Mouse (Mus musculus) heart, postnatal 14 days (tissue): Measurements from ENCODE around the gene Plcb4. TPM values are rescaled to one million over a fixed set of nuclear protein-coding genes. Genes with fewer than 3 reads are reported as not detected.

Experiments
- DNase-seq, 2 experiments: peaks; one replicate each; pipeline ENCODE4 v3.0.0; 2021 to 2022
- intact Hi-C: fragments of 180-260 bp; cut with DNase I; formaldehyde crosslinking; loops from one replicate; pipeline ENCODE4 v1.15.1; 2025
- long read RNA-seq, 2 experiments: library from polyadenylated mRNA; stranded (forward); transcript quantifications; one replicate each; pipeline ENCODE4 v2.0.0; 2021
- total RNA-seq, 2 experiments: library from RNA; stranded (reverse); gene quantifications; 2 replicates each; pipeline ENCODE4 v1.2.3; 2021

Plcb4 gene
- 10 to 100 TPM; 82.1 to 93.1 TPM for total RNA-seq
- long read RNA-seq, experiment 1, partial matches to known transcripts: 0 of 12 reads
- long read RNA-seq, experiment 1, other reads (novel, unspliced or antisense): 12 of 12 reads
- long read RNA-seq, experiment 2, partial matches to known transcripts: 4 of 9 reads
- long read RNA-seq, experiment 2, other reads (novel, unspliced or antisense): 5 of 9 reads

- DNase-seq: peak; percentile 87 to 88
- intact Hi-C loops: loop anchor here (2.0 to 5.0 kb wide), 4 partner anchors 34 to 269 kb away; no protein-coding TSS in a partner anchor
These were observed at the start of gene Plcb4 for GRCm38 (mm10) chr2:135658486-135659390. Gene Plcb4 (plus strand): TSS chr2:135659011.

DNA sequence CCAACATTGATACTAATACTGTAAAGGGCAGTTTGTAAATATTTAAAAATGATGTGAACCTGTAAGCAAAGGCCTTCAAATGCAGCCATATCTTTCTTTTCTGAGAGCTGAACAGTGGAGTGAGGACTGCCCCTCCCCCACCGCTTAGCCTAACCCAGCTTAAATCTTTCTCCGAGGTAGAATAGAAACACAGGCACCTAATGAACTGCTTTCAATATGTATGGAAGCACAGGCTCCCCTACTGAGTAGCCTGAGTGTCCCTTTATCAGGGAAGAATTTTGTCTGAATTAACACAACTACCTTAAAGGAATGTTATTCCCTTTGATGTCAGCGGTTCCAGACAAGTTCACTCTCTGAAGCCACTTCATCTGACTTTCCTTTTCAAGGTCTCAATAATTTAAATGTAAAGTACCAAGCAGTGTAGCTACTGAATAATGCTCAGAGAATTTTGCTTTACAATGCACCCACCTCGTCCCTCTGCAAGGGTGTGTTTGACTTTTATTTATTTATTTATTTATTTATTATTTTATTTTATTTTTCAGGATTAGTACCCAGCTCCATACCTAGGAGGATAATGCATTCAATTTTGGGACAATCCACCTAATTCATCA is 44.1 kb upstream of the Plcb4 start:
- intact Hi-C loops: no loop called here
- no peak for DNase-seq

DNA sequence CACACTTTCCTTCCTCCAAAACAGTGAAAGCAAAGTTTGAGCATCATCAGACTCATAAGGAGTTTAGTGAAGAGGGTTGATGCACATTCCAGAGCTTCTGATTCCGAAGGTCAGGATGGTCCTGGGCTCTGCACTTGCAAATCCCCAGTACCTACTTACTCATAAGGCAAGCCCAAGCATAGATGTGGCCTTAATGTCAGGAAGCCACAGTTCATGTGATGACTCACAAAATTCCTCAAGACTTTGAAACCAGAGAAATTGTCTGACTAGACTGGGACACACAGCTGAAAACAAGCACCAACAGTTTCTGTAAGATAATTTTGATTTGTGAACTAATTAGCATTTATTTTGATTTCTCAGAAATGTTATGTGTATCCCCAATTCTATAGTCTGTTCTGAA is 42.7 kb upstream of the Plcb4 start:
- intact Hi-C loops: no loop called here
- no peak for DNase-seq

DNA sequence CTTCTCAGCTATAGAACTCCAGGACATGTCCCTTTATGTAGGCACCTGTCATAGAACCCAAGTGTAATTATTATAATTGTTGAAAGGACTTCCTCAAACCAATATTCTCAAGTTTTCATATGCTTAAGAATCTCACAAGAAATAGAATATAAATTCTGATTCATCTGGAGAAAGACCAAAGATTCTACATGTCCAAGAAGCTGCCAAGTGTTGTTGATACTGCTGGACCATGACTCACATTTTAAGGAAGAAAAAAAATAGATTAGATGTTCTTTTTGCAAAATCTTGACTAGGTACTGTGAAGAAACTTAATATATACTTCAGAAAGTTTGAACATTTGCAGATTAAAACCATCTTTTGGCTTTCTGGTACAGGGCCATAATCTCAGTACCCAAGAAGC is 40.3 kb upstream of the Plcb4 start:
- intact Hi-C loops: no loop called here
- DNase-seq: no peak

DNA sequence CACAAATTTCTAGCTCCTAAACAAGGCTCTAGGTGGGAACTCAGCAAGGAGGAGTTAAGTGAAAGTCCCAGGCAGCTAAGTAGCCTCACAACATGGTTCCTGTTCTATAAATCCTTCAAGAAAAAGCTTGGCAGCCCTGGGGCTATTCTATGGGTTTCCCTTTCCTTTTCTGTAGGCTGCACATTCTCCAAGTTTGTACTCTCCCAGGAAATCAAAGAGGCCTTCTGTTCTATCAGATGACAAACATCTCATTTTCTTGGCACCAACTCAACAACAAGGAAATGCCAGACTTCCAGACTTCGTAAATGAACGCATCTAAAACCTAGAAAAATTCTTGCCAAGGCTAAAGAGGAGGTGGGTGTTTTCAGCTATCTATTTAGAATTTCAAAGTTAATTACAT is 38.9 kb upstream of the Plcb4 start:
- DNase-seq: no peak

GRCm38 (mm10) chr2:135627821-135628220 is 31.0 kb upstream of the Plcb4 start:
- DNase-seq: no peak
- intact Hi-C loops: no loop called here

More for the DNA sequence above, 38.9 kb upstream of the Plcb4 start:
- intact Hi-C loops: no loop called here

DNA sequence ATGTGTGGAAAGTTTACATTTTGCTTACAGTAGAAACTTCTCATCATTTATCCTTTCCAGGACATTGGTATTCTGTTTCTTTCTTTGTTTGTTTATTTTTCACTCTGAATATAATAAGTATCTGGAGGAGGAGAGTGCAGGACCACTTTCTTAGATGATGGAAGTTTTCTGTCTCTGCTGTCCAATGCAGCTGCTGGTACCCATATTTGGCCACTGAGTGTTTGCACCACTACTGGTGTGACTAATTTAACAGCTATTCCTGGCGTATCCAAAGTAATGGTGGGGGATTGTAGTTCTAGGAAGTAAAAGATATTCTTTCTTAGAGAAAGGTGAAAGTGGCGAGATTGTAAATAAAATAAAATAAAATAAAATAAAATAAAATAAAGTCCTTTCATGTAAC is 21.6 kb upstream of the Plcb4 start:
- intact Hi-C loops: no loop called here
- DNase-seq: no peak

- intact Hi-C loops: no loop called here
These were observed 17.8 kb upstream of the Plcb4 start for GRCm38 (mm10) chr2:135641002-135641401.

GRCm38 (mm10) chr2:135641636-135642035 is 17.2 kb upstream of the Plcb4 start:
- peak in 1 of 2 experiments; percentile 33 for DNase-seq
- intact Hi-C loops: no loop called here

More at GRCm38 (mm10) chr2:135641002-135641401, 17.8 kb upstream of the Plcb4 start:
- no peak for DNase-seq

DNA sequence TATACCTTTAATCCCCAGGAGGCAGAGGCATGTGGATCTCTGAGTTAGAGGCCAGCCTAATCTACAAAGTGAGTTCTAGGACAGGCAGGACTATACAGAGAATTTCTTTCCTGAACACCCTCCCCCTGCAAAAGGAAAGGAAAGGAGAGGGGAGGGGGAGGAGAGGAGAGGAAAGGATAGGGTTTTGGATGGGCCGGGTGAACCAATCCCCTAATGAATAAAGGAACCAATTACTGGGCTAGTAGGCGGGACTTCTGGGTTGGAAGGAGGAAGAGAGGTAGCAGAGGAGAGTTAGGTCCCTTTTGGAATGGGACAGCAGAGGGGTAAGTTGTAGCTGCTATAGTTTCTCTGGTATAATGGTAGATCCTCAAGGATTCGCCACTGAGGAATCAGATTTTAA is 12.6 kb upstream of the Plcb4 start:
- intact Hi-C loops: no loop called here

GRCm38 (mm10) chr2:135646654-135647053 is 12.2 kb upstream of the Plcb4 start:
- intact Hi-C loops: no loop called here
- DNase-seq: no peak

More for the DNA sequence above, 12.6 kb upstream of the Plcb4 start:
- DNase-seq: no peak

DNA sequence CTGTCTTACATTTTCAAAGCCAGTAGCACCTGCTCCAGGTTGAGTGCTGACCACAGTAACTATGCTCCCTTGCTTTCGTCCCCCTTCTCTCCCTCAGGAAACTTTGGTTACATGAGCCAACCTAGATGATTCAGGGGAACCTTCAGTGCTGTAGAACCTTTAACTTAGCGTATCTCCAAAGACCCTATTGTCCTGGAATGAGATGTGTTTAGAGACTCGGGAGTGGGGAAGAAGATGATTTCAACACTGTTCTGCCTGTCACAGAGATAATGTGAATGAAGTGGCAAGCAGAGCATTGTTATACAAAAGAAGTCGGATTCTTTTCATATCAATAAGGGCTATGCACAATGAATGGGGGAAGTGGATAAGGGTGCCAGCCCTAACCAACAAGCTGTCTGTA is 10.8 kb upstream of the Plcb4 start:
- no peak for DNase-seq
- intact Hi-C loops: no loop called here

GRCm38 (mm10) chr2:135650885-135651284 is 7.9 kb upstream of the Plcb4 start:
- intact Hi-C loops: no loop called here
- DNase-seq: no peak

DNA sequence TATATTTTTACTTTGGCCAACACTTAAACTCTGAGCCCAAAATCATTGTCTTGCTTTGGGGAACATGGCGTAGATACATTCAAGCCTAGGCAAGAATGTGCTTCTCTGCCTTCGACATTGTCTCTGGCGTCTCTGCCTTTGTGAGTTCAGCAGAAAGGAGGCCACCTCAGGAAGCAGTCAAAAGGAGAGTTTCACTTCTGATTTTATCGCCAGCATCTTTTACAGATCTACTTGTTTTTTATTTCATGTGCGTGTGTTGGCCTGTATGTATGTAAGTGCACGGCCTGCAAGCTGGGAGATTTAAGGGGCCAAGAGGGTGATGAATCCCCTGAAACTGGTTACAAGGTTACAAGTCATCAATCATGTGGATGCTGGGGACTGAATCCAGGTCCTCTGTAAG is 6.8 kb upstream of the Plcb4 start:
- intact Hi-C loops: no loop called here
- no peak for DNase-seq

- intact Hi-C loops: no loop called here
- DNase-seq: no peak
These were observed 6.4 kb upstream of the Plcb4 start for GRCm38 (mm10) chr2:135652451-135652850.

DNA sequence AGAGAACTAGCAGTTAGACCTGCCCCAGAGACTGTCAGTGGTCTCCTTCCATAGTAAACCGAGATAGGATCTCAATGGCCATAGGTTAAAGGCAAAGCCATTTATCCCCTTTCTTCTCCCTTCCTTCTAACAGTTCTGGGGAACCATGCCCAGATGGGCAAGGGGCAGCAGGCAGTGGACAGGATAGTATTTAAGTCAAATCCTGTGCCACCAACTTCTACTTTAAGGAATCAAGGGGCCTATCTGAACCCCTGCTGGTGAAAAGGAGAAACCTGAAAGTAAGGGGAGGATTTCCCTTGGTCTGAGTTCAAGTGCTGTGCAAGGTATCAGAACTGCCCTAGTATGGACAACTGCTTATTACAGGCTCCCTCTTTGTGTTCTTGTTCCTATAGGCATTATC is 2.9 kb upstream of the Plcb4 start:
- intact Hi-C loops: loop anchor here (5.0 kb wide), 1 partner anchor 271 kb away; no protein-coding TSS in a partner anchor
- DNase-seq: no peak

GRCm38 (mm10) chr2:135656586-135656985 is 2.2 kb upstream of the Plcb4 start:
- intact Hi-C loops: loop anchor here (5.0 kb wide), 1 partner anchor 271 kb away; no protein-coding TSS in a partner anchor
- no peak for DNase-seq

GRCm38 (mm10) chr2:135659391-135660180 is 775 bp downstream of the Plcb4 start:
- intact Hi-C loops: loop anchor here (2.0 to 5.0 kb wide), 6 partner anchors 33 to 268 kb away; no protein-coding TSS in a partner anchor
- DNase-seq: peak; percentile 70 to 82

GRCm38 (mm10) chr2:135660816-135661215 is 2.0 kb downstream of the Plcb4 start:
- no peak for DNase-seq
- intact Hi-C loops: loop anchor here (5.0 kb wide), 2 partner anchors 71 to 256 kb away; no protein-coding TSS in a partner anchor

GRCm38 (mm10) chr2:135663785-135664184 is 5.0 kb downstream of the Plcb4 start:
- no peak for DNase-seq
- intact Hi-C loops: loop anchor here (5.0 kb wide), 2 partner anchors 69 to 254 kb away; no protein-coding TSS in a partner anchor
